Mouse (Mus musculus): ENCODE measurements at regions not wholly inside any gene's neighbourhood (a gene's known extent, or its start where the extent isn't known, plus 50 kb on each side); places are given as distances from the start of the nearest gene placed in this dataset.

DNA sequence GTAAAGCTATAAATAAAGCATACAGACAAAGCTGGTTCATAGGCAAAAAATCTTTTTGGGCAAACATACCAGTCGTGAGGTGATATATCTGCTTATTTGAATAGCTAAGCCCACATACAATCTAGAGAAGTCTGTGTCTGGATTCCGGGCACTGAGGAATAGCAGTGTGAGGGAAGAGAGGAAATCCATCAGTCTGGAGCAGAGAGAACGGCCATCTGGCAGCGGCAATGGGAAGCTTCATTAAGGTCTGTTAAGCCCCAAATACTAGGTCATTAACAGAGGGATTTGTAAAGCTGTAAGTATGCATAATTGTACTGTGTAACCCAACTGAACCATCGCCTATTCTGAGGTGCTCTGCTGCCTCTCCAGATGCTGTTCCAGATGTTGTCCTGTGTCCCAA lies 191.6 kb upstream of the Trpc7 start:
- Histone ChIP-seq H3K79me2 (ENCODE audit: control insufficient read depth, insufficient read depth) (no peaks in the 10 kb centered on the region), H3K4me3 (no peak overlapping the region), H3ac (ENCODE audit: control insufficient read depth, insufficient read length) (no peak overlapping the region), H3K36me3 (ENCODE audit: control insufficient read depth, insufficient read depth) (no peaks in the 10 kb centered on the region), H3K27me3 (ENCODE audit: control insufficient read depth, insufficient read depth, insufficient read length) (no peaks in the 10 kb centered on the region), H3K4me2 (ENCODE audit: low read depth) (no peak overlapping the region)
- TF ChIP-seq POLR2AphosphoS2 (IDR thresholded peaks at IDR 0.05; ENCODE audit: insufficient read length, low read depth) (no peak), CEBPB (IDR thresholded peaks at IDR 0.05; ENCODE audit: insufficient read depth, poor library complexity, severe bottlenecking) (no peak), TCF3 (IDR thresholded peaks at IDR 0.05; ENCODE audit: insufficient read length, low read depth) (no peak), E2F4 (IDR thresholded peaks at IDR 0.05; ENCODE audit: insufficient read depth) (no peak), MYOD1 (IDR thresholded peaks at IDR 0.05; ENCODE audit: control insufficient read depth in 1 of 3, insufficient read length in 2 of 3, low read depth in 2 of 3) (no peak), POLR2A (IDR thresholded peaks at IDR 0.05; ENCODE audit: insufficient read length, low read depth) (no peak), MAX (IDR thresholded peaks at IDR 0.05; ENCODE audit: low read depth) (no peak), USF1 (IDR thresholded peaks at IDR 0.05; ENCODE audit: low read depth) (no peak), TCF12 (IDR thresholded peaks at IDR 0.05; ENCODE audit: insufficient read depth, poor library complexity, severe bottlenecking) (no peak), REST (IDR thresholded peaks at IDR 0.05; ENCODE audit: insufficient read depth, insufficient read length) (no peak)

DNA sequence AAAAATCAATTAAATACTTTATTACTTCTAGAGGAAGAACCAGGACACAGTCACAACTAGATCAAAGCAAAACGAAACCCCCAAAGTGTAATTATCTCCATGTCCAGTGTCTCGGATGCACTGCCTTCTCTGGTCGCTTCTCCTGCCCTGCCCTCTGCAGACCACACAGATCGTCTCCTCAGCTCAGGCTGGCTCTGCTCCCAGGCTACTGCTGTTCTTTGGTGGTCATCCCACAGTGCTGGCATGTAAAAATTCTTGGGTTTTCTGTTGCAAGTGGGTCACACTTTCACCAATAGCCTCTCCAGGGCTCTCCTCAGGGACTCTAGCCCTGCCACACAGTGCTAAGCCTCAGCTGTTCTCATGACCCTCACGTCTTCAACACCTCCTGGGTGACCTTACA lies 188.0 kb upstream of the Trpc7 start:
- Histone ChIP-seq H3ac (ENCODE audit: control insufficient read depth, insufficient read length) (no peak overlapping the region), H3K36me3 (ENCODE audit: control insufficient read depth, insufficient read depth) (no peaks in the 10 kb centered on the region), H3K27me3 (ENCODE audit: control insufficient read depth, insufficient read depth, insufficient read length) (no peaks in the 10 kb centered on the region), H3K79me2 (ENCODE audit: control insufficient read depth, insufficient read depth) (no peaks in the 10 kb centered on the region), H3K4me2 (ENCODE audit: low read depth) (no peak overlapping the region), H3K4me3 (no peak overlapping the region)
- no peak for TF ChIP-seq CEBPB (IDR thresholded peaks at IDR 0.05; ENCODE audit: insufficient read depth, poor library complexity, severe bottlenecking)
- TF ChIP-seq TCF12 (IDR thresholded peaks at IDR 0.05; ENCODE audit: insufficient read depth, poor library complexity, severe bottlenecking) = no peak
- no peak for TF ChIP-seq MYOD1 (IDR thresholded peaks at IDR 0.05; ENCODE audit: control insufficient read depth in 1 of 3, insufficient read length in 2 of 3, low read depth in 2 of 3)
- no peak for TF ChIP-seq USF1 (IDR thresholded peaks at IDR 0.05; ENCODE audit: low read depth)

DNA sequence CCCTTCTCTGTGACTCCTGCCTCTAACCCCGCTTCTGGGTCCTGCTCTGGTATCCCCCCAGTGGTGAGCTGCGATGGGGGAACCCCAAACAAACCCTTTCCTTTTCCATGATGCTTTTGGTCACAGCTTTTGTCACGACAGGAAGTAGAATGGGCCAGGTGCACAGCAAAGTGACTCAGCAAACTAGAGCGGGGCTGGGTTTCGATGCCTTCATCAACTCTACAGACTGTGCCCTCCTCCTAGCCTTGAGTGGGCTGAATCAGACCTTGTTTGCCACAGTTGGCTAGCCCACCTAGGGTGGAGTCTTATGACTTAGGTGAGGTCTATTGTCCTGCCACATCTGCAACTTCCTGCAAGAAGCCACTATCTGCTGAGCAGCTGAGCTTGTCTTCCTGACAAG lies 174.7 kb upstream of the Trpc7 start:
- TF ChIP-seq USF1 (IDR thresholded peaks at IDR 0.05; ENCODE audit: low read depth) = no peak
- TF ChIP-seq POLR2AphosphoS2 (IDR thresholded peaks at IDR 0.05; ENCODE audit: insufficient read length, low read depth) = no peak
- no peak for TF ChIP-seq SRF (IDR thresholded peaks at IDR 0.05; ENCODE audit: control insufficient read depth, insufficient read length, low read depth)
- no peak for TF ChIP-seq POLR2A (IDR thresholded peaks at IDR 0.05; ENCODE audit: insufficient read length, low read depth)
- no peak for TF ChIP-seq MYOG (IDR thresholded peaks at IDR 0.05; ENCODE audit: control insufficient read depth in 1 of 3, insufficient read depth in 1 of 3, insufficient read length in 2 of 3, low read depth in 2 of 3)
- TF ChIP-seq TCF3 (IDR thresholded peaks at IDR 0.05; ENCODE audit: insufficient read length, low read depth) = no peak
- no peak for TF ChIP-seq E2F4 (IDR thresholded peaks at IDR 0.05; ENCODE audit: insufficient read depth)
- no peak for TF ChIP-seq CEBPB (IDR thresholded peaks at IDR 0.05; ENCODE audit: insufficient read depth, poor library complexity, severe bottlenecking)
- no peak for TF ChIP-seq MYOD1 (IDR thresholded peaks at IDR 0.05; ENCODE audit: control insufficient read depth in 1 of 3, insufficient read length in 2 of 3, low read depth in 2 of 3)
- TF ChIP-seq MAX (IDR thresholded peaks at IDR 0.05; ENCODE audit: low read depth) = no peak
- TF ChIP-seq REST (IDR thresholded peaks at IDR 0.05; ENCODE audit: insufficient read depth, insufficient read length) = no peak
- TF ChIP-seq TCF12 (IDR thresholded peaks at IDR 0.05; ENCODE audit: insufficient read depth, poor library complexity, severe bottlenecking) = no peak
- Histone ChIP-seq H3K36me3 (ENCODE audit: control insufficient read depth, insufficient read depth) (no peaks in the 10 kb centered on the region), H3ac (ENCODE audit: control insufficient read depth, insufficient read length) (no peak overlapping the region), H3K4me3 (no peak overlapping the region), H3K4me2 (ENCODE audit: low read depth) (no peak overlapping the region), H3K79me2 (ENCODE audit: control insufficient read depth, insufficient read depth) (no peaks in the 10 kb centered on the region), H3K27me3 (ENCODE audit: control insufficient read depth, insufficient read depth, insufficient read length) (no peaks in the 10 kb centered on the region)

DNA sequence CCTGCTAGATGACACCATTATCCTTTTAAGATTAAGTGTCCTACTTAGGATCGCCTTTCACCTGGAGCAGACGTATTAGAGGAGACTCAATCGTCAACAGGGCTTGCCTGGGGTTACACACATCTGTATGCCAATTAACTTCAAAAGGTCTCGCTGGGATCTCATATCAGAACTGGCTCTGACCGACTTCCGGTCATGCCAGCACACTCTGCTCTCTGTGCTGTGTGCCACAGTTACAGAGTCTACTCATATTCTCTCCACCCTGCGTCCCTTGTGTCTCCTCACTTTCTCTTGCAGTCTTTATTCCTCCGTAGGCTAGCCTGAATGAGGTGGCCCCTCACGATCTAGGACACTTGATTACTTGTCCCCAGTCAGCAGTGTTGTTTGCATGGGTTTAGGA lies 165.9 kb upstream of the Trpc7 start:
- TF ChIP-seq SRF (IDR thresholded peaks at IDR 0.05; ENCODE audit: control insufficient read depth, insufficient read length, low read depth) = no peak
- no peak for TF ChIP-seq USF1 (IDR thresholded peaks at IDR 0.05; ENCODE audit: low read depth)
- TF ChIP-seq MYOG (IDR thresholded peaks at IDR 0.05; ENCODE audit: control insufficient read depth in 1 of 3, insufficient read depth in 1 of 3, insufficient read length in 2 of 3, low read depth in 2 of 3) = no peak
- no peak for TF ChIP-seq TCF3 (IDR thresholded peaks at IDR 0.05; ENCODE audit: insufficient read length, low read depth)
- TF ChIP-seq POLR2A (IDR thresholded peaks at IDR 0.05; ENCODE audit: insufficient read length, low read depth) = no peak
- TF ChIP-seq MYOD1 (IDR thresholded peaks at IDR 0.05; ENCODE audit: control insufficient read depth in 1 of 3, insufficient read length in 2 of 3, low read depth in 2 of 3) = no peak
- TF ChIP-seq CEBPB (IDR thresholded peaks at IDR 0.05; ENCODE audit: insufficient read depth, poor library complexity, severe bottlenecking) = no peak
- TF ChIP-seq POLR2AphosphoS2 (IDR thresholded peaks at IDR 0.05; ENCODE audit: insufficient read length, low read depth) = no peak
- no peak for TF ChIP-seq REST (IDR thresholded peaks at IDR 0.05; ENCODE audit: insufficient read depth, insufficient read length)
- no peak for TF ChIP-seq MAX (IDR thresholded peaks at IDR 0.05; ENCODE audit: low read depth)
- no peak for TF ChIP-seq TCF12 (IDR thresholded peaks at IDR 0.05; ENCODE audit: insufficient read depth, poor library complexity, severe bottlenecking)
- no peak for TF ChIP-seq E2F4 (IDR thresholded peaks at IDR 0.05; ENCODE audit: insufficient read depth)
- Histone ChIP-seq H3K79me2 (ENCODE audit: control insufficient read depth, insufficient read depth) (no peaks in the 10 kb centered on the region), H3K4me3 (no peak overlapping the region), H3K36me3 (ENCODE audit: control insufficient read depth, insufficient read depth) (no peaks in the 10 kb centered on the region), H3K4me2 (ENCODE audit: low read depth) (peak overlapping the region; percentile 18), H3K27me3 (ENCODE audit: control insufficient read depth, insufficient read depth, insufficient read length) (no peaks in the 10 kb centered on the region), H3ac (ENCODE audit: control insufficient read depth, insufficient read length) (no peak overlapping the region)

DNA sequence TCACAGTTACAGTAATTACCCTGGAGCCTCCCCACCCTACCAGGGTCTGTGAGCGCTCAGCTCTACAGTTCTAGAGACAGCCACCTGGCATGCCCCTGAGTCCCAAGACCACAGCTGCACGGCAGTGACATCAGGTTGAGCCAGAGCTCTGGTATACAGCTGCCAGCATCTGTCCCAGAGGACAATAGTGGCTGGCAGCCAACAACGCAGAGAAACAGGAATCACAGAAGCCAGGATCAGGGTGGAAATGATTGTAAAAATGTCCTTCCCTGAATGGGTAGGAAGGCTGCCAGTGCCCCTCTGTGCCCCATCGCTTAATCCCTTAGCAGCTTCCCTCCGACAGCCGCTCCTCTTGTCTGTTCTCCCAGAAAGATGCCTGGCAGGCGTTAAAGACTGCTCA lies 165.3 kb upstream of the Trpc7 start:
- TF ChIP-seq MYOD1 (IDR thresholded peaks at IDR 0.05; ENCODE audit: control insufficient read depth in 1 of 3, insufficient read length in 2 of 3, low read depth in 2 of 3) (peak in 1 of 3 experiments; percentile 52), MAX (IDR thresholded peaks at IDR 0.05; ENCODE audit: low read depth) (no peak)
- Histone ChIP-seq H3K4me2 (ENCODE audit: low read depth) (peak overlapping the region; percentile 18), H3K79me2 (ENCODE audit: control insufficient read depth, insufficient read depth) (no peaks in the 10 kb centered on the region), H3K4me3 (no peak overlapping the region), H3ac (ENCODE audit: control insufficient read depth, insufficient read length) (no peak overlapping the region), H3K36me3 (ENCODE audit: control insufficient read depth, insufficient read depth) (no peaks in the 10 kb centered on the region), H3K27me3 (ENCODE audit: control insufficient read depth, insufficient read depth, insufficient read length) (no peaks in the 10 kb centered on the region)
